Mouse (Mus musculus) myocyte (in vitro differentiated cells): Measurements from ENCODE around the gene Prrc2b. TPM values are rescaled to one million over a fixed set of nuclear protein-coding genes. Genes with fewer than 3 reads are reported as not detected.

ENCODE experiments used
- H3K27me3 ChIP-seq: one replicate; pipeline ENCODE4 v1.6.1; 2011; ENCODE audit not compliant: control insufficient read depth, insufficient read depth, insufficient read length
- H3K36me3 ChIP-seq: one replicate; pipeline ENCODE4 v1.6.1; 2011; ENCODE audit not compliant: control insufficient read depth, insufficient read depth
- H3K4me2 ChIP-seq: one replicate; pipeline ENCODE4 v1.6.1; 2011; ENCODE audit warnings: low read depth, control low read depth
- H3K4me3 ChIP-seq: one replicate; pipeline ENCODE4 v1.5.1; 2011; ENCODE audit warnings: mild to moderate bottlenecking, control low read depth, moderate library complexity
- H3K79me2 ChIP-seq: one replicate; pipeline ENCODE4 v1.6.1; 2011; ENCODE audit not compliant: control insufficient read depth, insufficient read depth
- H3ac ChIP-seq: one replicate; pipeline ENCODE4 v1.6.1; 2011; ENCODE audit not compliant: control insufficient read depth, insufficient read length
- CEBPB ChIP-seq: IDR thresholded peaks from 2 replicates; pipeline ENCODE4 v1.6.1; 2011; ENCODE audit warnings: mild to moderate bottlenecking, moderate library complexity; ENCODE audit not compliant: poor library complexity, insufficient read depth, severe bottlenecking
- E2F4 ChIP-seq: IDR thresholded peaks from one replicate; pipeline ENCODE4 v1.6.1; 2011; ENCODE audit warnings: mild to moderate bottlenecking, control low read depth, moderate library complexity; ENCODE audit not compliant: insufficient read depth
- MAX ChIP-seq: IDR thresholded peaks from one replicate; pipeline ENCODE4 v1.6.1; 2011; ENCODE audit warnings: low read depth, mild to moderate bottlenecking, control low read depth
- MYOD1 ChIP-seq, 3 experiments: IDR thresholded peaks; one replicate each; pipeline ENCODE4 v1.6.1; 2011; ENCODE audit warnings: control low read depth in 2 of 3, low read depth in 2 of 3, mild to moderate bottlenecking in 2 of 3, moderate library complexity in 1 of 3; ENCODE audit not compliant: insufficient read length in 2 of 3, control insufficient read depth in 1 of 3
- MYOG ChIP-seq, 3 experiments: IDR thresholded peaks; one replicate each; pipeline ENCODE4 v1.6.1; 2011; ENCODE audit warnings: control low read depth in 2 of 3, low read depth in 2 of 3, mild to moderate bottlenecking in 2 of 3; ENCODE audit not compliant: insufficient read length in 2 of 3, control insufficient read depth in 1 of 3, insufficient read depth in 1 of 3
- POLR2A ChIP-seq: IDR thresholded peaks from one replicate; pipeline ENCODE4 v1.6.1; 2011; ENCODE audit warnings: low read depth, mild to moderate bottlenecking, control low read depth, moderate library complexity; ENCODE audit not compliant: insufficient read length
- POLR2AphosphoS2 ChIP-seq: IDR thresholded peaks from one replicate; pipeline ENCODE4 v1.6.1; 2011; ENCODE audit warnings: low read depth, control low read depth; ENCODE audit not compliant: insufficient read length
- REST ChIP-seq: IDR thresholded peaks from one replicate; pipeline ENCODE4 v1.6.1; 2011; ENCODE audit warnings: mild to moderate bottlenecking, control low read depth, moderate library complexity; ENCODE audit not compliant: insufficient read depth, insufficient read length
- SRF ChIP-seq: IDR thresholded peaks from one replicate; pipeline ENCODE4 v1.6.1; 2011; ENCODE audit warnings: low read depth; ENCODE audit not compliant: control insufficient read depth, insufficient read length
- TCF12 ChIP-seq: IDR thresholded peaks from one replicate; pipeline ENCODE4 v1.6.1; 2011; ENCODE audit warnings: mild to moderate bottlenecking, control low read depth; ENCODE audit not compliant: poor library complexity, insufficient read depth, severe bottlenecking
- TCF3 ChIP-seq: IDR thresholded peaks from one replicate; pipeline ENCODE4 v1.6.1; 2011; ENCODE audit warnings: low read depth, control low read depth; ENCODE audit not compliant: insufficient read length
- USF1 ChIP-seq: IDR thresholded peaks from one replicate; pipeline ENCODE4 v1.6.1; 2011; ENCODE audit warnings: low read depth, mild to moderate bottlenecking, control low read depth, moderate library complexity
- polyA plus RNA-seq: library from polyadenylated mRNA; unstranded; fragments of >200 nt; fragmentation: generic; extraction: Trizol; gene quantifications from one replicate; pipeline ENCODE4 v1.2.1, GENCODE M21; 2012; ENCODE audit warnings: missing spikeins

Prrc2b gene
- polyA plus RNA-seq, 1 experiment: 76.2 TPM

- Histone ChIP-seq H3K4me2 (no peak overlapping the region), H3K27me3 (no peaks in the 10 kb centered on the region), H3ac (no peak overlapping the region), H3K36me3 (peaks cover 3% of the 10 kb centered on the region), H3K4me3 (no peak overlapping the region), H3K79me2 (peaks cover 89% of the 10 kb centered on the region)
- no peak for TF ChIP-seq REST
Measured at GRCm38 (mm10) chr2:32165040-32165800, 14.3 kb downstream of the Prrc2b start.

- peaks cover 89% of the 10 kb centered on the region for H3K79me2 ChIP-seq
- H3K36me3 ChIP-seq: no peaks in the 10 kb centered on the region
- peak overlapping the region; percentile 8 for H3ac ChIP-seq
- peak overlapping the region; percentile 81 for H3K4me2 ChIP-seq
- H3K4me3 ChIP-seq: peak overlapping the region; percentile 19
- no peaks in the 10 kb centered on the region for H3K27me3 ChIP-seq
- TF ChIP-seq TCF3 (no peak), MAX (no peak), POLR2A (no peak), MYOD1 (IDR thresholded peaks at IDR 0.05; ENCODE audit: control insufficient read depth in 1 of 3, insufficient read length in 2 of 3, low read depth in 2 of 3) (peak in 1 of 3 experiments; percentile 2)
Measured at GRCm38 (mm10) chr2:32166581-32166980, 15.7 kb downstream of the Prrc2b start.

- H3K4me2 ChIP-seq: peak overlapping the region; percentile 81
- no peaks in the 10 kb centered on the region for H3K36me3 ChIP-seq
- no peaks in the 10 kb centered on the region for H3K27me3 ChIP-seq
- TF ChIP-seq MYOD1 (IDR thresholded peaks at IDR 0.05; ENCODE audit: control insufficient read depth in 1 of 3, insufficient read length in 2 of 3, low read depth in 2 of 3): peak in 2 of 3 experiments; percentile 37 to 49
- no peak for TF ChIP-seq MAX
- peak; percentile 46 for TF ChIP-seq POLR2AphosphoS2
- peak overlapping the region; percentile 8 for H3ac ChIP-seq
- peak overlapping the region; percentile 19 for H3K4me3 ChIP-seq
- H3K79me2 ChIP-seq: peaks cover 89% of the 10 kb centered on the region
Measured at GRCm38 (mm10) chr2:32167034-32167770, 16.3 kb downstream of the Prrc2b start.

GRCm38 (mm10) chr2:32167819-32168218 lies 16.9 kb downstream of the Prrc2b start:
- Histone ChIP-seq H3ac (peak overlapping the region; percentile 8), H3K27me3 (no peaks in the 10 kb centered on the region), H3K79me2 (peaks cover 89% of the 10 kb centered on the region), H3K4me2 (peak overlapping the region; percentile 81), H3K36me3 (no peaks in the 10 kb centered on the region), H3K4me3 (peak overlapping the region; percentile 19)
- peak; percentile 75 for TF ChIP-seq POLR2A
- peak; percentile 96 for TF ChIP-seq TCF3
- TF ChIP-seq TCF12: peak; percentile 96
- no peak for TF ChIP-seq REST
- TF ChIP-seq MYOD1 (IDR thresholded peaks at IDR 0.05; ENCODE audit: control insufficient read depth in 1 of 3, insufficient read length in 2 of 3, low read depth in 2 of 3): peak; percentile 81 to 98 (median 97)
- peak; percentile 96 to 99 (median 98) for TF ChIP-seq MYOG (IDR thresholded peaks at IDR 0.05; ENCODE audit: control insufficient read depth in 1 of 3, insufficient read depth in 1 of 3, insufficient read length in 2 of 3, low read depth in 2 of 3)
- TF ChIP-seq USF1: no peak
- TF ChIP-seq CEBPB: peak; percentile 72; the same call in 1 of the 2 replicates
- no peak for TF ChIP-seq E2F4
- TF ChIP-seq SRF: no peak
- TF ChIP-seq POLR2AphosphoS2: peak; percentile 60

GRCm38 (mm10) chr2:32169292-32169691 lies 18.4 kb downstream of the Prrc2b start:
- H3K27me3 ChIP-seq: no peaks in the 10 kb centered on the region
- no peak for TF ChIP-seq USF1
- no peak for TF ChIP-seq E2F4
- no peak for TF ChIP-seq MYOD1 (IDR thresholded peaks at IDR 0.05; ENCODE audit: control insufficient read depth in 1 of 3, insufficient read length in 2 of 3, low read depth in 2 of 3)
- no peak for TF ChIP-seq TCF12
- TF ChIP-seq SRF: no peak
- TF ChIP-seq MAX: no peak
- TF ChIP-seq CEBPB: no peak
- no peak for TF ChIP-seq TCF3
- no peak for TF ChIP-seq POLR2AphosphoS2
- no peak for TF ChIP-seq POLR2A
- no peak for TF ChIP-seq MYOG (IDR thresholded peaks at IDR 0.05; ENCODE audit: control insufficient read depth in 1 of 3, insufficient read depth in 1 of 3, insufficient read length in 2 of 3, low read depth in 2 of 3)
- TF ChIP-seq REST: no peak
- no peak overlapping the region for H3K4me3 ChIP-seq
- no peak overlapping the region for H3ac ChIP-seq
- peaks cover 84% of the 10 kb centered on the region for H3K79me2 ChIP-seq
- H3K36me3 ChIP-seq: no peaks in the 10 kb centered on the region
- peak overlapping the region; percentile 75 for H3K4me2 ChIP-seq
